8 mouse cellular contexts compared by ENCODE assay signal in genomic region chr8:48016538-48016937, GRCm38 (mm10). TPM values are rescaled to one million over a fixed set of nuclear protein-coding genes. Genes with fewer than 3 reads are reported as not detected.
DNase-seq lines count a peak whose midpoint lies in the region; ATAC-seq lines count a peak whose summit lies in the region.

No protein-coding gene starts in this region.

- no peak overlapping the region for H3K9ac ChIP-seq in forebrain, embryonic 16.5 days (replicated peaks; ENCODE audit: low read depth, low read length)
- no peak overlapping the region for H3K9ac ChIP-seq in hindbrain, embryonic 12.5 days

- no peak overlapping the region for H3K4me2 ChIP-seq in forebrain, embryonic 16.5 days (ENCODE audit: low read length)
- no peak overlapping the region for H3K4me2 ChIP-seq in hindbrain, embryonic 12.5 days (replicated peaks)

- H3K36me3 ChIP-seq in forebrain, embryonic 16.5 days (ENCODE audit: control insufficient read depth, insufficient read depth), result no peaks in the 10 kb centered on the region
- no peaks in the 10 kb centered on the region for H3K36me3 ChIP-seq in hindbrain, embryonic 12.5 days

- peak; percentile 65; the same call in 1 of the 2 replicates for ATAC-seq in forebrain, embryonic 16.5 days
- ATAC-seq in hindbrain, embryonic 12.5 days (ENCODE audit: low FRiP score), result 0 out of 2 replicates have a peak, but pooled peaks have one; percentile 19

- peak; percentile 87 for DNase-seq in R1 (ENCODE audit: low read depth, low spot score)
- peak; percentile 38 for DNase-seq in cerebellum, adult 11 months
- peak; percentile 81 to 86 for DNase-seq in layer of hippocampus, postnatal 10 days (ENCODE audit: low spot score in 2 of 2)
- DNase-seq in lung, postnatal 4 days, result peak; percentile 69 to 84
- peak; percentile 76 for DNase-seq in right cerebral cortex, postnatal 4 days
- peak; percentile 71 to 77 for DNase-seq in urinary bladder, postnatal 36 days (ENCODE audit: low spot score in 2 of 2)

- WGBS in forebrain, embryonic 16.5 days, result 23% methylated on average over 8 of the region's 8 CpGs
- WGBS in hindbrain, embryonic 12.5 days, result 23% methylated on average over 8 of the region's 8 CpGs

- H3K9me3 ChIP-seq in forebrain, embryonic 16.5 days (ENCODE audit: control insufficient read depth, low read length), result no peaks in the 10 kb centered on the region
- no peaks in the 10 kb centered on the region for H3K9me3 ChIP-seq in hindbrain, embryonic 12.5 days (replicated peaks)

- H3K4me3 ChIP-seq in forebrain, embryonic 16.5 days (replicated peaks; ENCODE audit: low read length), result no peak overlapping the region
- no peak overlapping the region for H3K4me3 ChIP-seq in hindbrain, embryonic 12.5 days

- H3K27me3 ChIP-seq in forebrain, embryonic 16.5 days (replicated peaks; ENCODE audit: control insufficient read depth, insufficient read depth, low read length), result no peaks in the 10 kb centered on the region
- H3K27me3 ChIP-seq in hindbrain, embryonic 12.5 days, result no peaks in the 10 kb centered on the region

- H3K27ac ChIP-seq in forebrain, embryonic 16.5 days (ENCODE audit: low read length), result no peak overlapping the region
- H3K27ac ChIP-seq in hindbrain, embryonic 12.5 days, result no peak overlapping the region

- no peaks in the 10 kb centered on the region for H3K4me1 ChIP-seq in forebrain, embryonic 16.5 days (replicated peaks; ENCODE audit: control insufficient read depth, insufficient read depth, low read length)
- no peaks in the 10 kb centered on the region for H3K4me1 ChIP-seq in hindbrain, embryonic 12.5 days

RNA-seq across cellular contexts. Expression of gene Wwc2, which starts 25.8 kb away (rescaled TPM):
- polyA plus RNA-seq in forebrain, embryonic 16.5 days (2015; fragmentation: Nextera tagmentation; extraction: Ambion mirVana), result 4.0 and 4.2 TPM in 2 replicates
- polyA plus RNA-seq in hindbrain, embryonic 12.5 days (2016; fragmentation: Nextera tagmentation; extraction: Ambion mirVana), result 15.3 and 15.7 TPM in 2 replicates
- 10 to 100 TPM; 26.6 to 29.1 TPM for total RNA-seq in layer of hippocampus, postnatal 10 days (2021)
